Mouse (Mus musculus) gonadal fat pad, adult 2 months (tissue): ENCODE data around the gene Tradd. TPM values are rescaled to one million over a fixed set of nuclear protein-coding genes. Genes with fewer than 3 reads are reported as not detected.
"Not testable (repeated sequence)": the region's sequence is repeated elsewhere in the genome, so short reads cannot be mapped to it uniquely, and the experiment has no call there.

ENCODE experiments used
- DNase-seq: peaks from one replicate; pipeline ENCODE4 v3.0.0-alpha.2; 2012; ENCODE audit warnings: low read depth
- polyA plus RNA-seq: library from polyadenylated mRNA; depleted of rRNA; stranded (reverse); fragments of >200 nt; gene quantifications from 2 replicates; pipeline ENCODE4 v1.2.3, GENCODE M21; 2012

Tradd gene
- polyA plus RNA-seq, 1 experiment: 11.6 TPM

DNA sequence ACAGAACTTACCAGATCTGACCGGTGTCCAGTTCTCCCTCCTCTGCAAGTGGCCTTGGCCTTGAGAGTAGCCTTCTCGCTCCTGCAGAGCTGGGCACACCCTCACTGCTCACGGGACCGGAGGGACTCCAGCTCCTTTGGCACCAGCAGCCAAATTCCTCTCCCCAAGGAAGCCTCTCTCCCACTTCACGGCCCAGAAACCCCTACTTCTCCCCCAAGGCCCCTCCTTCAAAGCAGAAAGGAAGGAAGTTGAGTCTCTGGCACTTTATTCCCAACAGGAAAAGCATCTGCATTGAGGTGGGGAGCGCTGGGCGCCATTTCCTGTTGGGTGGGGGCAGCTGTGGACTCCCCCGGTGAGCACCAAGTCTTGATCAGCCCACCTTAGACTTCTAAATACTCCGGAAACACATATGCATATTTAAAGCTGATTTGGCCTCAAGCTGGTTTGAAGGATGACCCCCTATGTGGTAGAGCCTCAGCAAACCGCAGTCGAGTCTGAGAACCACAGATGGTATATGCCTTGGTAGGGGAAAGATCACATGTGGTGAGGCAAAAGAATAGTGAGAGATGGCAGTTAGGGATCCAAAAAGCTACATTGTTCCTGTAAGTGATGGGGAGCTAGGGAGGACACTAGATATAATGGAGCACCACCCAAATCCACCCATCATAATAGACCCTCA is 31.6 kb upstream of the Tradd start, which contains the start of gene Exoc3l:
Exoc3l (minus strand) TSS at position 207 of the 679 bp plus-strand sequence.
- no peak for DNase-seq

DNA sequence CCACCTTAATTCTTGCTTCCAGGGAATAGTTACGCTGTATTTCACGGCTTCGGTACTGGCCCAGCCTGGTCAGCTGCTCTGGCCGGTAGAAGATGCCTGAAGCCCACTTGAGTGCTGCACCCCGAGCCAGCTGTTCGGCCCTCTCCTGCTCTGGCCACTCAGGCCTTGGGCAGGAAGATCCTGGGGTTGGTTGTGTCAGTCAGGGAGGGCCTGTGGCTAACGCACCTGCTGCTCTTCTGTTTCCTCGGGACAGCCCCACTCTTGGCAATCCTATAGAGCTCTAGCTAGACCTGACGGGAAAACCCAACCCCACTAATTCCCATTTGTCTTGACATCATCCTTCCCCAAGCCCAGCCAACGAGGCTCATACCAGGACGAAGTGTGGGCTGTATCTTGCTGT is 30.8 kb upstream of the Tradd start:
- DNase-seq: no peak

DNA sequence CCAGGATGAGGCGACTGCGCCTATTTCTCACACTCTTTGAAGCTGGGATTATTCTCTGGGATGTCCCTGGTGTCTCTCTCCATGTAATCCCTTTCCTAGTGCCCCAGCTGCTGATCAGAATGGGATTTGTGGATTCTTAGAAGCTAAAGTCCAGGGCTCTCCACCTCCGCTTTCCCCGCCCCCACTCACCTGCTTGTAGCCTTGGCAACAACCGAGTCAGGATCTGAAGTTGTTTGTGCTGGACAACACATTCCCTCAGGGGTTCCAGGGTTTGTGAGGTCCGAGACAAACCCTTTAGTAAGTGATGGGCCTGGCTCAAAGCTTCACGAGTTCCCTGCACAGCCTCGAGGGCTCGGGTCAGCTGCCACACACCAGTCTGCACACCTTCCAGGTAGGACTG is 30.4 kb upstream of the Tradd start:
- no peak for DNase-seq

DNA sequence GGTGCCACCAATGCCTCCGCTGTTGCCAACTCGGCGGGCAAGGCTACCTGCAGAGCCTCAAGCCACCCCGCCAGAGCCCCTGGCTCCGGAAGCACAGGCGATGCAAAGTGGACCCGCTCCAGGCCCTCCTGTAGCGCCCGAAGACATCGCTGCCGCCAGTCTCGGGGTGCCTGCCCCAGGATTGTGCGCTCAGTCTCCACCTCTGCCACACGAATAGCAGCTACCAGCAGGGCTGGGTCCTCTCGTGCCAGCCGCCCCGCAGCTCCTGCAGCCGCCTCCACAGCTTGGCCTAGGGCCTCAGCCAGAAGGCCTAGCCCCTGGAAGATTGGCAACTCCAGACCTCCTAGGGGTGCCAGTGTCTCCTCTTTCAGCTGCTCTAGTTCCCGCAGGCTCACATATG is 29.0 kb upstream of the Tradd start:
- DNase-seq: no peak

DNA sequence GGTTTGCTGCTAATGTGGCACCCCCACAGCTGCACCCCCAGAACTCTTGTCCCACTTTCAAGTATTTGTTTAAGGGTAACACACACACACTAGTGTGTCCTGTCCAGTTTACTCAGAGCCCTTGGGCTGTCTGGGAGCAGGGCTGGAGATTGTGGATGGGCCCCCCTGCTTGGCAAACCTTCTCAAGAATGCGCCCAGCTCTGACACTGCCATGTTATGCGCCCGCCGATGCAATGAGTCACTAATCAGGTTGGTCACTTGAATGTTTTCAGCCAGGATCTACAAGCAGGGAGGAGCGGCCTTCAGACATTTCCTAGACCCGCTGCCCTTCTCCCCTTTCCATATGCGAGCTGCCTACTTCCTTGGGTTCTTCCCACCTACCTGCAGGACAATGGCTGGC is 28.1 kb upstream of the Tradd start:
- DNase-seq: no peak

DNA sequence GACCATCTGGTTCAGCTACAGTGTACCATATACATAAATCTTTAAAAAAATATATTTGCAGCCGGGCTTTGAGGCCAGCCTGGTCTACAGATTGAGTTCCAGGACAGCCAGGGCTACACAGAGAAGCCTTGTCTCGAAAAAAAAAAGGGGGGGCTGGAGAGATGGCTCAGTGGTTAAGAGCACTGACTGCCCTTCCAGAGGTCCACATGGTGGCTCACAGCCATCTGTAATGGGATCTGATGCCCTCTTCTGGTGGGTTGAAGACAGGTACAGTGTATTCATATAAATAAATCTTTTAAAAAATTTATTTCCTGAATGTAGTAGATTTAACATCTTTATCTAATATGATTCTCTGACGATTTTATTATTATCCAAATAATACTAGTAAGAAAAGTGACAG is 27.4 kb upstream of the Tradd start:
- not testable (repeated sequence) for DNase-seq

DNA sequence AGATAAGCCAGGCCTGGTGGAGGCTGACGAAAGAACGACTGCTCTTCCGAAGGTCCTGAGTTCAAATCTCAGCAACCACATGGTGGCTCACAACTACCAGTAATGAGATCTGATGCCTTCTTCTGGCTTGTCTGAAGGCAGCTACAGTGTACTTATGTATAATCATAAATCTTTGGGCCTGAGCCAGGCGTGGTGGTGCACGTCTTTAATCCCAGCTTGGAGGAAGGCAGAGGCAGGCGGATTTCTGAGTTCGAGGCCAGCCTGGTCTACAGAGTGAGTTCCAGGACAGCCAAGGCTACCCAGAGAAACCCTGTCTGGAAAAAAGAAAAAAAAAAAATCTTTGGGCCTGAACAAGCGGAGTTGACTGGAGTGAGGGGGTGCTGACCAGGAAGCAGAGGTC is 27.0 kb upstream of the Tradd start:
- DNase-seq: not testable (repeated sequence)

DNA sequence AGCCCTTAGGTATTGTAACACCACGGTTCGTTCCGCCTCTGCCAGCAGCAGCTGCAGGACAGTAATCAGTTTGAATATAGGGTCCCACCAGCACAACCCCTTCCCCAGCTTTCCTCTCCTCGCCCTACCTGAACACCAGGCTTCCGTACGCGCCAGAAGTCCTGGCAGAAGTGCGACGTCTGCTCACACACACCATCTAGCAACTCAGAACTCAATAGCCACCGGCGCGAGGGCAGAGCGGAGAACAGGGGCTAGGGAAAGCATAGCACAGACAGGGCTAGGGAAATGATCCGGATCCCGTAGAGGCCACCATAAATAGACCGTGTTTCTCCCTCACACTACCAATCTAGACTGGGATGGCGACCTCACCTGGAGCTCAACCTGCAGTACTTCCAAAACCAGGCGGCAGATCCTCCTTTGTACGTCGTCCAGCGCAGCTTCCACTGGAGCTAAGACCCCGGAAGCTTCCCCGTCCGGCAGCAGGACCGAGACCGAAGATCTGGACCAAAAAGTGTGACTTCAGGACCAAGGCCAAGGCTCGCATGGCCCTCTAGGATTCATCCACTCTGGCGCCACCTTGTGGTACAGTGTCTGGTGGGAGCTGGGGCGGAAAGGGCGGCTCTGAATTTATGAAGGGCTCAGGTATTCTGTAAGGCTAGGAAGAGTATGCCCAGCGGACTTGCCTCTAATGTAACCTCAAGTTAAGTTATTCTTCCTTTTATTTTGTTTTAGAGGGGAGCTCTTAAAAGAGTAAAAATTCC is 26.3 kb upstream of the Tradd start:
- no peak for DNase-seq

DNA sequence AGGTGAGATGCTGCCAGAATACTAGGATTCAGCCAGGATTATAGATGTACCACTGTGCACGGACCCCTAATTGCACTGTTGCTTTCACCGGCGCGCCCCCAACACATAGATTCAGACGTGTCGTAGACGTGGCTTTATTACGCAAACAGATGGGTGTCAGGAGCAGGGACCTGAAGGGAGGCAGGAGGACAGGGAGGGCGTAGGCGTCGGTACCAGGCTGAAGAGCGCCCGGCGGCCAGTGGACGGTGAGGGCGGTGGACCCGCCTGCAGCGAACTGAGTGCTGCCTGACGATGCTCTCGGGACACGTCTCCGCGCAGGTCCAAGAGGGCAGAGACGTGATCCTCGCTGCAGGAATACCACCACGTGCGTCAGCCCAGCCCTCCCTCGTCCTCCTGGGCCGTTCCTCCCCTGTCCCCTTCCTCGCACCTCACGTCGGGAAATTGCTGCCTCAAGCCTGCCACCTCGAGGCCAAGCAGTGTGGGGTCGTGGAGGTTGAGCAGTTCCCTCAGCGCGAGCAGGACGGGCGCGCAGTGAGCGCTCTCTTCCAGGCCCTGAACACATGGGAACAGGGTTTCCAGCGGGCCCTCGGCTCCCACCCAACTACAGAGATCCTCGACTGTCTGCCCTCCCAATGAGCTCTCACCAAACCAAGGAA is 25.5 kb upstream of the Tradd start, which contains the start of gene 4931428F04Rik:
4931428F04Rik (minus strand) TSS at position 60 of the 656 bp plus-strand sequence.
- DNase-seq: no peak

DNA sequence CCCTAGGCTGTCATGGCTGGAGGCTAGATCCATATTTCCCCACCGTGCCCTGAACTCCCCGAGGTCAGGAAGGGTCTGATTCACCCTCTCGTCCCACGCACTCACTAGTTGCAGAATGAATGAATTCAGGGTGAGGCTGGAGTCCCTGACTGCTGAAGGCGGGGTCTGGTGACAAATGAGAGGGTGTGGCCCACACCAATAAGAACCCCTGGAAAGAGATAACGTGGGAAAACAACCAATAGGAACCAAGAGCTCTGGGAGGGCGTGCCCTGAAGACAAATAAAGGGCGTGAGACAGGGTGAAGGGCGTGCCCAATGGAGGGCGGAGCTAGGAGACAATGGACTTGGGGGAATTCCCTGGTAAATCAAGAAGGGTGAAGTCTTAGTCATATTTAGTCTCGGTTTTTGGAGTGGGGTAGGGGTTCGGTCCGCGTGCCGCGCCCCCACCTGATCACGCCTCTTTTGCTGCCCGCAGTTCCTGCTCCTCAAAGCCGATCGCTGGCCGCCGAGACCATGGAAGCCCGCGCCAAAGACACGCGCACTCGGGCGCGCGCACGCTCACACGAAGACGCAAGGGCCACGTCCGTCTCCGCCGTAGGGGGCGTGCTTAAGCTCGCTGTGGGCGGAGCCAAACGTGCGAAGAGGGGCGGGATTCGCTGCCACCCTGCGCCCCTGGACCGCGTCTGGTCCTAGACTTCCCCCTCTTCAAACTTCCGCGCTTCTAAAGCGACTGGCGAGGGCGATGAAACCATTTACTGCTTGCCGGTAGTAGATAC is 24.7 kb upstream of the Tradd start:
- no peak for DNase-seq

DNA sequence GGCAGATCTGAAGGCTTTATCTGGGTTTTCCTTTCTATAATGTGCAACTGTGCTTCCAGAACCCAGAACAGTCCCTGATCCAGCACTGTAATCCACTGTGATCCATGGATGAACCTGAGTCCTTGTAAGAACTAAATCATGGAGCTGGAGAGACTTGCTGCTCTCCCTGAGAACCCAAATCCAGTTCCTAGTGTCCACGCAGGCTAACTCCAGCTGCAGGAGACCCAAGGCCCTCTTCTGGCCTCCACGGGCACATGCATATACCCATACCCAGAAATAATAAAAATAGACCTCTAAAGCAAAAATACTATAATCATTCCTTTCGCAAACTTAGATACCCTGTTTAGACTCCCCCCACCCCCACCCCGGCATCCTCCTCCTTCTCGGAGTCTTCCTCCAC is 23.8 kb upstream of the Tradd start:
- DNase-seq: no peak

DNA sequence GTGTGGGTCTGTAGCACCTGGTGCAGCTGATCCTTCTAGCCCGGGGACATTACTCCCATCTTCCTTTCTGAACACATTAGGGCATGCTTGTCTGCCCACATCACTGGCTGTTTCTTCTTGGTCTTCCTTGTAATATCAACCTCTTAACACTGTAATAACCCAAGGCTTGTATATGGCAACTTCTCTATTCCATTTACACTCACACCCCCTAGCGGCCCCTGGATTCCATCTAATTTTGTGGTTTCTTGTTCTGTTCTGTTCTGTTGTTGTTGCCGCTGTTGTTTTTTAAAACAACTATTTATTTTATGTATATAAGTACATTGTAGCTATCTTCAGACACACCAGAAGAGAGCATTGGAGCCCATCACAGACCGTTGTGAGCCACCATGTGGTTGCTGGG is 22.5 kb upstream of the Tradd start:
- no peak for DNase-seq

DNA sequence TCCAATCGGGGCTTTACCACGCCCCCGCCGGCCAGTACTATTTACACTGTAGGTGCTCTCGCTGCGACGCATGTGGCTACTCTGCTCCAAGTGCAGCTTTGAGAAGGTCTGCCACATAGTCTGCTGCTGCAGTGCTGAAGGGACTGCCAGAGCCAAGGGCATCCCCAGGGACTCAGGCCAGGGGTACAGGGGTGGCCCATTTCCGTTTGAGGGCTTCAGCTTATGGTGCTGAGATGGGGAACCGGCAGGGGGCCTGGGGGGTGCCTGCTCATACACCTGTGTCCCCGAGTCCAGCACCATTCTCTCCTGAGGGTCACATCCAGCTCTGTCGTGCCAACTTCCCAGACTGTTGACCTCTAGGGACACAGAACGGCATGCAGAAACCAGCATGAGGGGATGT is 21.1 kb upstream of the Tradd start:
- no peak for DNase-seq

DNA sequence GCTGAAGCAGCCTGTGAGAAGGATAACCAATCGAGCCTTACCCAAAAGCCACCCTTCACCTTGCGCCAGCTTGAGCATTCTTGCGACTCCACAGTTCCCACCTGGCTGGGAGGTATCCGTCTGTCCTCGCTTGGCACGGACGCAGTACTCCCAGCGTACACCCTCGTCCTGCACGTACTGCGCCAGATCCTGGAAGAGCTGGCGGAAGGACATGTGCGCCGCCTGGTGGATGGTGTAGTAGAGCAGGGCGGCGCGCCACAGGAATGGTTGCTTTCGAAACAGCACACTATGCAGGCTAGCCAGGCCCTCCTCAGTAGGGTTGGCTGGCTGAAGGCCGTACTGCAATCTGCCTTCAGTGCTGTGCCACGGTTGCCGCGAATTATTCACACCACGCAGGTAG is 18.7 kb upstream of the Tradd start:
- no peak for DNase-seq

DNA sequence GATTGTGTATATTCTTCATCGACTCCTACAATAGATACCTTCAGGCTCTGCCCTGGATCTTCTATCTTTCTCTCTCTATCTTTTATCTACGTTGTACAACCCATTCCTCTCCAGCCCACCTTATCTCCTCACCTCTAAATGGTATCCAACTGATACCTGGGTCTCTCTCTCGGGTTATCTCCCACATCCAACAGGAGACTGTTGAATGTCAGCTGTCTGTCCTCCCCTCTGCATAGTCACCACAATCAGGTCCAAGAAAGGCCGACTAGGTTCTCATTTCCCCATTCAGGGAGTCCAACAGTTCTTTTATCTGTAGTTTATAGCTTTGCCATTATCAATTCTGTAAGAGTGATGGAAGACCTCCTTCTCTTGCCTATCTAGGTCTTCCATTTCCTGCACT is 17.8 kb upstream of the Tradd start:
- DNase-seq: no peak

DNA sequence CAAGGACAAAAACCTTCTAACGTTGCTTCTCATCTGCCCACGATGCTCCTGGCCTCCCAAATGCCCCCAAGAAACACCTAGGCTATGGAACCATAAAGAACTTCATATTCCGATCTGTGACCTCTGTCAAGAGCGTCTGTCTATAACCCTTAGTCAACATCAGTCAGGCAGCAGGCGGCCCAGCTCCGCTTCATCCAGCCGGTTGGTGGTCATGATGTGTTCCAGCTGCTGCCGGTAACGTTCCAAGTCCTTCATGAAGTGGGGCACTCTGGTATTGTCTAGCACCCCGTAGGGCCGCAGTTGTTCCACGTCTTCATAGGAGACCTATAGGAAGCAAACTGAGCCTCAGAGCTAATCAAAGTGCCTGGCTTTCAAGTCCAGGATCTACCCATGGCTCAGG is 17.4 kb upstream of the Tradd start:
- no peak for DNase-seq

DNA sequence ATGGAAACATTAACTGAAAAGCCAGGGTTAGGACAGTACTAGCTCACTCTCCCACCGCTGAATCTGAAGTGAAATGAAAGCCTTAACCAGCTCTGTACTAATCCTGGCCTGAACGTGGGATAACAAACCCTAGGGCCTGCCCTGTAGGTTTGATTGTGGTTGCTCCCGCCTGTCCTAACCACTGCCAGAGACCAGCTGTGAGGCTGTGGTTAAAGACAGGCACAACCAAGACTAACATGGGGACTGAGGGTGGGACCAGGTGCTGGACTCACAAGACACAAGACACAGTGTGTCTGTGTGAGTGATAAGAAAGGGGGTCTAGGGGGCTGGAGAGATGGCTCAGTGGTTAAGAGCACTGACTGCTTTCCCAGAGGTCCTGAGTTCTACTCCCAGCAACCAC is 16.2 kb upstream of the Tradd start:
- DNase-seq: no peak

DNA sequence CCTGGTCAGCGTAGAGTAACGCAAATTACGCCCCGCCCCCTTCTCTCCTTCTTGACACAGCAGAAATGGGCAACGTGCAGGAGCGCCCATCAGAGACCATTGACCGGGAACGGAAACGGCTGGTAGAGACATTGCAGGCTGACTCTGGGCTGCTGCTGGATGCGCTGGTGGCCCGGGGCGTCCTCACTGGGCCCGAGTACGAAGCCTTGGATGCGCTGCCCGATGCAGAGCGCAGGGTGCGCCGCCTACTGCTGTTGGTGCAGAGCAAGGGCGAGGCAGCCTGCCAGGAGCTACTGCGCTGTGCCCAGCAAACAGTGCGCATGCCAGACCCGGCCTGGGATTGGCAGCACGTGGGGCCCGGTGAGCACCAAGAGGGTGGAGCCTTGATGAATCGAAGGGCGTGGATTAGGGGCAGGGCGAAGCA is 14.5 kb upstream of the Tradd start:
- no peak for DNase-seq

DNA sequence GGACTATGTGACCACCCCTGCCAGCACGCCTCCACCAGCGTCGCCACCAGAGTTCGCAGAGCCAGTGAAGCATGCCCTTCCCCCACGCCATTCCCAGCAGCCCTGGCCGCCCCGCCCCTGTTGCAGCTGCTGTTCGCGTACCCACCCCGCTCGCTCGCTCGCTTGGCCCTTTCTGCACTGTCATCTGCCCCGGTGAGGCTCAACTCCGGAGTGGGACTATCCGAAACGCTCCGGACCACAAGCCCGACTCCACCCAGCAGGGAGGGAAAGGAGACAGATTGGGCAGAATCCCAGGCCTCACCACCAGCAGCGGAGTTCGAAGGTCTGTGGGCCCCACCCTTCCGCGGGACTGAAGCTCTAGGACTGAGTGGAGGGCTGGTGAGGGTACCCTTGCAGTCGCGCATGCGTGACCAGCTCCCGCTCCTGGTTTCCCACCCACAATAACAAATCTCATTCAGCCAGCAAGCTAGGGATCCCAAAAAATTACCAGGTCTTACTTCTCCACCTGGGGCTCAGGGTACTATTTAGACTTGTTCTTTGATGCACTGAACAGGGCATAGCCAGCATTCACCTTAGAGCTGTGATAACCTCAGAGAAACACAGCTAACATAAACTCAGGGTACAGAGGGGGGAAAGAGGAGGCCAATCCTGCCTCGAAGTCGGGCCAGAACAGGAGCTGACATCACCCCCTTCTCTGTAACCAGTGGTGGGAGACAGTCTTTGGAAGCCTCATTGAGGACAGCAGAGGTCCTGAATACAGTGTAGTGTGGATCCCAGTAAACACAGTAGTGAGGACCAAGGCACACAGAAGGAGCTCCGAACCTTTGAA is 12.1 kb upstream of the Tradd start:
- DNase-seq: no peak

DNA sequence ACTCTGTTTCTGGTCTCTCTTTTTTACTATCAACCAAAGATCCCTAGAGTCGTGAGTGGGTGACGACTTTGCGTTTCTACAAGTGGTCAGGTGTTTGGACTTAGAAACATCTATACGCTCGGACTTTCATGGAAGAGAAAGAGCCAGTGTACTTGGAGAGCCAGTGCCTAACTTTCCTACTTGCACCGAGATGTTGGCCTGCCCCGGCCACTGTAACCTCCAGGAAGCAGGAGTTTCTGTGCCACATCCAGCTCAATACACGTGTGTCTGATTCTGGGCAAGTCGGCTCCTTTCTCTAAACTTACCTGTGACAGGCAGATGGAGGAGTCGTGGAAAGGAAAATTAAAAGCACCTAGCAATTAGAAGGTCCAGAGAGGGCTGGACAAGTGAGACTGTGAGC is 11.4 kb upstream of the Tradd start, which contains the start of gene Nol3:
Nol3 (plus strand) TSS at position 301 of the 400 bp plus-strand sequence.
- no peak for DNase-seq

DNA sequence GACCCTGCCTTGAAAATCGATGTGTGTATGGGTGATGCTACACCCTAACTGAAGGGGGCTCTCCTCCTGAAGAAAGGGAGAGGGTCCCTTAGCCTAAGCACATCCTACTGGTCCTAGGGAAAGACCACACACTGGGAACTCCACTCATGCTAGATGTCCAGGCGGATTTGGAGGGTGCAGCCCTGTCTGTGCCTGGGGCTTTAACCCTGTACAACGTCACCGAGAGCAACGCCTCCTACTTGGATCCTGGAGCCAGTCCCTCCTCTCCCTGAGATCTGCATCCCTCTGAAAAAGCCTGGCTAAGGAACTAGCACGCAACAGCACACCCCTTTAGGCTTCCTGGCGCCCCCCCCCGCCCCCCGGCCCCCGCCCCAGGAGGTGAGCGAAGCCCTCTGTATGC is 11.0 kb upstream of the Tradd start:
- DNase-seq: no peak
